Mouse (Mus musculus) thymus, postnatal 0 days (tissue): ENCODE measurements around the gene Hdac1. TPM values are rescaled to one million over a fixed set of nuclear protein-coding genes. Genes with fewer than 3 reads are reported as not detected.
A peak's percentile ranks its signal among the peaks of the same experiment; 100 is the strongest.
"Not testable (repeated sequence)": the region's sequence is repeated elsewhere in the genome, so short reads cannot be mapped to it uniquely, and the experiment has no call there.

ENCODE experiments used
- DNase-seq: peaks from one replicate; pipeline ENCODE4 v3.0.0-alpha.2; 2015; ENCODE audit warnings: low spot score
- polyA plus RNA-seq: library from polyadenylated mRNA; unstranded; fragments of >200 nt; fragmentation: Nextera tagmentation; extraction: Ambion mirVana; gene quantifications from 2 replicates; pipeline ENCODE4 v1.2.1, GENCODE M21; 2015

The Hdac1 gene
- polyA plus RNA-seq, 1 experiment from 2014 or later, result 310 TPM

DNA sequence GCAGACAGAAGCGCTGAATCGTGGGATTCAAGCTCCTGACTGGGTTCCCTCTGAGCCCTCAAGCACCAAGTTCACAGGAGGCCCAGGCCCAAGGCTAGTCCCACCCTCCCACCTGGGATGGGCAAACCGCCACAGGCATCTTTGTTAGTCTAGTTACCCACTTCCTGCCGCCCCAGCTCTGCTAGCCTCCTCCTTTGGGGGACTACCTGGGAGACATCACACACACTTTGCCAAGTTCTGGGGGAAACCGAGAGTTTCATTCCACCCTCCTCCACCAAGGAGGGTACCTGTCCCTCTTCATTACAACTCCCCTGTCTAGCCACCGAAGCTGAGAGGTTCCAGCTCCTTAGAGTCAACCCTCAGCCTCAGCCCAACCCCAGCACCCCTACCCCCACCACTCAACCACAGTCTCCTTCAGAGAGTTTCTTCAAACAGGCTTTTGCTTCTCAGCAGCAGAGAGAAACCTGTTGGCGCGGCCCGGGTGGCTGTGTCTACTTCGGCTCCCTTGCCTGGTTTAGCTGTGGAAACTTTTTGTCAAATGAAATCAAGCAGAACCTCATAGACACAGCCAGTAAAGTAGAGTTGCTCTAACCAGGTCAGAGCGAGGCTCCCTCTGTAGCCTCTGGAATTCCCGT lies 15.9 kb upstream of the Hdac1 start:
- DNase-seq, result peak; percentile 96

DNA sequence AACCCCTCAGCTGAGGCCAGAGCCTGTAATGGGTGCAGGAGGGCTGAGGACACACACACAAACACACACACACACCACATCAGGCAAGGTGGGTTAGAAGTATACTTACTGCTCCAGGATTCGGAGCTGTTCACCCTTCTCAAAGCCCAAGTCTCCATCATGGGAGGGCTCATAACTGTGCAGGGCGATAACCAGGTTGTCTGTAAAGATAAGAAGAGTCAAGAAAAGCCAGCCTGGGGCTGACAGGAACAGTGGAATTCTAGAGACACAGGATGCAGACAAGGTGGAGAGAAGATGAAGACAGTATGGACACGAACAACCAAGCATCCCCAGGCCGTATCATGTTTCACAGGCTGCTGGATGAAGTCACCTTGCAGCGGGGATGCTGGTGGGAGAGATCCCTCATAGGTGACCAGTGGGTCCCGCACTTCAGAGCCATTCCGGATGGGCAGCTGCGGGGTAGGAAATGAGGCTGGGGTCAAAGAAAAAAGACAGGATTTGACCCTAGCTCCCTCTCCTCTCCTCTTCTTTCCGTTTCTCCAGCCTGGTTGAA lies 14.8 kb upstream of the Hdac1 start:
- peak; percentile 33 for DNase-seq

DNA sequence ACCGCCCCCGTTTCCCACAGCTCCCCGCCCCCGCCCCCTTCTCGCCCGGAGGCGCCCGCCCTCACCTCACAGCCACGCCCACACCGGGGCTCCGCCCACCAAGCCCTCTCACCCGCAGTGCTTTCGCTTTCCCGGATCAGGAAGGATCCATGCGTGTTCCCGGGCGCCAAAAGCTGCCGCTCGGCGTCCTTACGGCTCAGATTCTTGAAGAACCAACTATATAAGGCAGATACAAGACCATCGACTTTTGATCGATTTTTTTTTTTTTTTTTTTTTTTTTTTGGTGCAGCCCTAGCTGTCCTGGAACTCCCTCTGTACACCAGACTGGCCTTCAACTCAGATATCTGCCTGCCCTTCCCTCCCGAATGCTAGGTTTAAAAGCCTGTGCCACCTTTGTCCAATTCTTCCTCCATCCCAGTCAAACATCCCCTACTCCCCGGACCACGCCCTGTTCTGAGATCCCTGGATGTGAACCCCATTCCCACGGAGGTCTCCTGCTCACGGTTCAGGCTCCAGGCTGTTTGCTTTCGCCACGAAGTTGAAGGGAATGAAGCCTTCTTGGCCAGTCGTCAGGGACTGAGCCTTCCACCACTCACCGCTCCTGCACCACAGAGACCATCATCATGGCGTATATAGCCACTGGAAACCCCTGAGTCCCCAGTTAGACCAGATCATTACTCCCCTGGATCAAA lies 14.2 kb upstream of the Hdac1 start:
- peak; percentile 89 for DNase-seq

DNA sequence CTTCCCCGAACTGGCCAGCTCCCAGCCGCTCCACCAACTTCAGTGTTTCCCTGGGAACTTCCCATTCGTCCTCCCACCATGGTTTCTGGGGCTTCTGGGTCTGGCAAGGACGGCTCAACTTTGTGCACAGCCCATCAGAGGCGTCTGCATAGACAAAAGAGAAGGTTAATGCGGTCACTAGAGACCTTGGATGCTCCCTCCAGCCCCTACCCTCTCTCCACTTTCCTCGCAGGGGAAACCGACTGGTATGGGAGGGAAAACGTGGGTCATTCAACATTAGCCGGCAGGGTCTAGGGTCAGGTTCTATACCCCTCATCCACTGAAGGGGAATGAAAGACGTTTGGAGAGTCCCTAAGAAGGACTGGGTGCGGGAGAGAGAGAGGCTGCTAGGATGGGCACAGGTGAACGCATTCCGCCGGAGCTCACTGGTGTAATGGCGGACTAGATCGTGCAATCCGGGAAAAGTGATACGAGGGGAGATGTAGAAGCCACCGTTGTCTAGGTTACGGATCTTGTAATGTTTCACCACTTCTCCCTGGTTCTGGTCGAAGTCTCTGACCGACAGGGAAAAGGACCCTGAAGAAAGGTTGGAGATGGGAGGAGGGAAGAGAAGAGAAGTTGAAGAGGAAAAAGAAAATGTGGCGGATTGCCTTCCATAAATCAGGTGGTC lies 13.5 kb upstream of the Hdac1 start:
- no peak for DNase-seq

DNA sequence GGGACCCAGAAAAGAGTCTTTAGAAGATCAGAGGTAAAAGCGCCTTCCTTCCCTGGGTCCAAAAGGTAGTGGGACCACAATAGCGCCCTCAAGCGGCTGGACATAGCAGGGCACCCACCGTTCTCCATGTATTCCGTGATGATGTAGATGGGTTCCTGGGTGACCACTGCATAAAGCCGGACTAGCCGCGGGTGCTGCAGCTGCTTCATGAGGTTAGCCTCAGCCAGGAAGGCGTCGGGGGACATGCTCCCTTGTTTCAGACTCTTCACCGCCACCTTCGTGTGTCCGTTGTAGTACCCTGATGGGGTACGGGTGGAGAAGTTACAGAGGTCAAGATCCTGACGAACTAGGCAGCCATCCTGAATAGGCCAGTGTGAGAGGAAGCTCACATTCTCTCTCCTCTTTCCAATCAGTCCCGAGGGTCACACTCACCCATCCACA lies 12.9 kb upstream of the Hdac1 start:
- peak; percentile 41 for DNase-seq

DNA sequence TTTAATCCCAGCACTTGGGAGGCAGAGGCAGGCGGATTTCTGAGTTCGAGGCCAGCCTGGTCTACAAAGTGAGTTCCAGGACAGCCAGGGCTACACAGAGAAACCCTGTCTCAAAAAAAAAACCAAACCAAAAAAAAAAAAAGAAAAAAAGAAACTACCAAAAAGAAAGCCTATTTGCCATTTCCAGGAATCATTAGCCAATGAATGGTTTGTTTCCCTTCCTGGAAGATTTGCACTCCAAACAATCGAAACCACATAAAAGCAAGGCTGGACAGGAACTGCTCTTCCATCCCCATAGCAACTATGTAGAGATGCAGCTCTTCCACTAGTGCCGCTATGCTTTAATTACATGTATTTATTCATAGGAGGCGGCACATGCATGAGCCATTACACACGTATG lies 12.0 kb upstream of the Hdac1 start:
- not testable (repeated sequence) for DNase-seq

DNA sequence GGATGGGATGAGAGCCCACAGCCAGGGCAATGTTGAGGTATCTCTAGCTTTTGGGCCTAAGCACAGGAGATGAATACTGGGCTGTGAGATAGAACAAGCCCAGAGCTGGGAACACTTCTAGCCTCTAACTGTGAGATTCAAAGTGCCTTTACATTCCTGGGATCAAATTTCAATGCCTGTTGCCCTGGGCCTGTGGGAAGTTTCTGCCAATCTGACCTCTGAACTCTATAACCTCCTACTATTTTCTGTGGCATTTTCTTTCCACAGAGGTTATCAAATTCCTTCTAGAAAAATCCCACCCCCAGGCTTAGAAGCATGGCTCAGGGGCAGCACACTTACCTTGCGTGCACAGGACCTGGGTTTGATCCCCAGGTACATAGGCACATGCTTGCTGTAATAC lies 7.8 kb upstream of the Hdac1 start:
- DNase-seq, result no peak

DNA sequence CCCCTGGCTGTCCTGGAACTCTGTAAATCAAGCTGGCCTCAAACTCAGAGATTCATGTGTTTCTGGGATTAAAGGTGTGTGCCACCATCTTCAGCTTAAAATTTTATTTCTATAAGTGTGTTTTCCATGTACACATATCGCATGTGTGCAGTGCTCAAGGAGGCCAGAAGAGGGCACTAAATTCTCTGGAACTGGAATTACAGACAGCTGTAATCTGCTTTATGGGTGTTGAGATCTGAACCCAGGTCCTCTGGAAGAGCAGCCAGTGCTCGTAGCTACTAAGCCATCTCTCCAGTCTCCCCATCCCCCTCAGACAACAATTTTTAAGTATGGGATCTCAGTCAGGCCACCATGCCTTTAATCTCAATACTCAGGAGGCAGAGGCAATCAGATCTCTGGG lies 6.8 kb upstream of the Hdac1 start:
- peak; percentile 68 for DNase-seq

DNA sequence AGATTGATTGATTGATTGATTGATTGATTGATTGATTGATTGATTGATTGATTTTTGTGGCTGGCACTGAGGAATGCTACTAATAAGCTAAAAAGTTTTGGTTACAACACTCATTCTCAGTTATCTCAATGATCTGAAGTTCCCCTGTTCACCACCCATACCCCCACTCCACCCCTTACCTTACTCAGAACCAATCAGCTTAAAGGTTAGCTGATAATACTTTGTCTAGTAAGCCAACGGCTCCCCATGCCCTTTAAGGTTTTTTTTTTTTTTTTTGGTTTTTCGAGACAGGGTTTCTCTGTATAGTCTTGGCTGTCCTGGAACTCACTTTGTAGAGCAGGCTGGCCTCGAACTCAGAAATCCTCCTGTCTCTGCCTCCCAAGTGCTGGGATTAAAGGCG lies 5.1 kb upstream of the Hdac1 start:
- DNase-seq, result not testable (repeated sequence)

DNA sequence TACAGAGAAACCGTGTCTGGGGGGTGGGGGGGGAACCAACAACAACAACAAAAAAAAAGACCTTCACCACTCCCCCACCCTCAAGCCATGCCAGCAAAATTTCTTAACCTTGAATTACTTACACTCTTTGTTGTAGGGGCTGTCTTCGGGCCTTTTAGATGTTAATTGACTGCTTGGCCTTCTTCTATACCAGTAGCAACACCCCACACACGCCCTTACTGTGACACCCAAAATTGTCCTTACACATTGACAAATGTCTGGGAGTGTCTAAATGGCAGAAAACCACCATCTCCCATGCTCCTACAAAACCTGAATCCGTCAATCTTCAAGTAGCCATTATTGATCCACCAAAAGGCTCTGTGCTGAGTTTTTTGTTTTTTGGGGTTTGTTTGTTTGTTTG lies 1.6 kb upstream of the Hdac1 start:
- DNase-seq, result no peak

DNA sequence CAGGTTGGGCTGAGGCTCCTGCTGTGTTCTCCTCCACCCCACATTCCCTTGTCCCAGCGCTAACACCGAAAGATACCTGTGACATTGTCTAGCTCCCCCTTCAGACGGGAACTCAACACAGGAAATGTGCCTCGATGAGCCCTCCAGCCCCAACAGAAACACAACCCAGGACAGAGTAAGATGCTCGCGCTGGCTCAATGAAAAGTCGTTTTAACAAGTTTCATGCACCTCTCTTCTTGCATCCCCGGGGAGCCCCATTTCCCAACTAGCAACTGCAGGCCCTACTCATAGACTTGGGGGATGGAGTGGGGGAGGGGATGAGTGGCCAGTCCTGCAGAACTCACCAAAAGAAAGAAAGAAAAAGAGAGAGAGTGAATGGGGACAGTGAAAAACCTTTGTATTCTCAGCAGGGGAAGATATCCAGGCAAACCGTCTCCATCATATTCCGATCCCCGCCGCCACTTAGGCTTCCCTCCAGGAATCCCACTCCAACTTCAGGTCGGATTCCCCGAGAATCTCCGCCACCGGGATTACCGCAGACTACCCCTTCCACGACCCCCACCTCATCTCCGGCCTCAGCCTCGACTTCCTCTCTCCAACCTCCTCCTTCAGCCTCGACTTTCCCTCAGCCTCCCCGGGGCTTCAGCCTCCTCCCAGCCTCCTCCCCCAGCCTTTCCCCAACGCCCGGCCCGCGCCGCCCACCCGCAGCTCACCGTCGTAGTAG lies 483 bp downstream of the Hdac1 start:
- DNase-seq, result peak; percentile 59

DNA sequence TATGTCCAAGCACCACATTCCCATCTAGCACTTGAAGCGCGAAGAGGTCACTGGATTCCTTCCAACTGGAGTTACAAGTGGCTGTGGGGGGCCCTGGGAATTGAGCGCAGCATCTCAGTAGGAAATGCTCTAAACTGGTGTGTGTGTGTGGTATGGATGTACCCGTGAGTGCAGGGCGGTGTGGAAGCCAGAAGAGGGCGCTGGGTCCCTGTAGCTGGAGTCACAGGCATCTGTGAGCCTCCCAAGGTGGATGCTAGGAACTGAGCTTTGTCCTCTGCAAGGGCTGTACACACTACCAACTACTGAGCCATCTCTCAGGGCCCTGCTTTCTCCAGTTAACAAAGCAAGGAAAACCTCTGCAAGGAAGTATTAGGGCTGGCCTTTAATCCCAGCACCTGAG lies 2.5 kb downstream of the Hdac1 start:
- peak; percentile 58 for DNase-seq

DNA sequence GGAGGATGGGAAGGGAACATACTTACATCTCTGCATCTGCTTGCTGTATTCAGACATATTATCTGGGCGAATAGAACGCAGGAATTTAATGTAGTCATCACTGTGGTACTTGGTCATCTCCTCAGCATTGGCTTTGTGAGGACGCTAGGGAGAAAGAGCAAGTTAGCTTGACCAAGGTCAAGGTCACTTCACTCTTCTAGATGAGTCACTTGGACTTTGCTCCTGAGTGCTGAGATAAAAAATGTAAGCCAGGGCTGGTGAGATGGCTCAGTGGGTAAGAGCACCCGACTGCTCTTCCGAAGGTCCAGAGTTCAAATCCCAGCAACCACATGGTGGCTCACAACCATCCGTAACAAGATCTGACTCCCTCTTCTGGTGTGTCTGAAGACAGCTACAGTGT lies 13.6 kb downstream of the Hdac1 start:
- not testable (repeated sequence) for DNase-seq

DNA sequence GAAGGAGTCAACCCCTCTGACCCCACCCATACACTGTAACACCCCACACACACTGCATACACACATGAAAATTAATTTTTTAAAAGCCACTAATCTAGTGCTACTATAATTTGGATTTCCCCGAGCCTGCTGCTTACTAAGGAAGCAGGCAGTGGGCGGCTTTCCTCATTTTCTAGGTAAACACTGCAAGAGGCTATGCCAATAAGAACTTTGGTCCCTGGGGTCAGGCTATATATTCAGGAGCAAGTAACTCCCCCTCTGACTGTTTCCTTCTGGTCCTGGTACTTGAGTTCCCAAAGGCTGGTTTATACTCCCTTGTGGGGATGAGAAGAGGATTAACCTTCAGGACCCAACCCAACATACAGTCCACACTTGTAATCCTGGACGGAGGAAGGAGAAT lies 16.6 kb downstream of the Hdac1 start:
- DNase-seq, result no peak

DNA sequence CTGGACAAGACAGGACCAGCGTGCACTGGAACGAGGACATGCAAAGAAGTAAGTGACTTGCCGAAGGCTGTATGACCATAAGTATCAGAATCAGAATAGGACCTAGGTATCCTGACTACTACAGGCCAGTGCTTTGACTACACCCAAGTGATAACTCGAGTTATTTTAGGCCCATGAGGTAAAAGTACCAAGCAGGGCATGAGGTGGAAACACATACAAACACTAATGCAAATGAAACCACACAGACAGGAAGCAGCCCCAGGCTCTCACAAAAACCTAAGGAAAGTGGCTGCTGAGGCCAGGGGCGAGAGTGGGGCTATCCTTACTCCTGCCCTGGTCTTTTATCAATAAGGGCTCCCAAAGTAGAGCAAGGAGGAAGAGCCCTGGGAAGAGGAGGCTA lies 17.2 kb downstream of the Hdac1 start:
- no peak for DNase-seq

DNA sequence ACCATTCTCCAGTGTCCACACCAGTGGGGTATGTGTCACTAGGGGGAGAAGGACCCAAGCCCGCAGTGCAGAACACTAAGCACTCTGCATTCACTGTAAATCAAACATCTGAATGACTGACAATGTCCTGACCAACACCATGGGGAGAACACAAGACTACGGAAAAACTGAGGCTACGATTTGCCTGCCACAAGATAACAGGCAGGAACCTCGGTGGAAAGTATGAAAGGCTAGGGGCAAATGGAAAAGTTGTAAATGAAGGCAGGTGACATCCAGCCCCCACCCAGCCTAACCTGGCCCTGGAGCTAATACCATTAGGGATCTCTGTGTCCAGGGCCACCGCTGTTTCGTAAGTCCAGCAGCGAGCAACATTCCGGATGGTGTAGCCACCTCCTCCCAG lies 24.0 kb downstream of the Hdac1 start:
- no peak for DNase-seq

DNA sequence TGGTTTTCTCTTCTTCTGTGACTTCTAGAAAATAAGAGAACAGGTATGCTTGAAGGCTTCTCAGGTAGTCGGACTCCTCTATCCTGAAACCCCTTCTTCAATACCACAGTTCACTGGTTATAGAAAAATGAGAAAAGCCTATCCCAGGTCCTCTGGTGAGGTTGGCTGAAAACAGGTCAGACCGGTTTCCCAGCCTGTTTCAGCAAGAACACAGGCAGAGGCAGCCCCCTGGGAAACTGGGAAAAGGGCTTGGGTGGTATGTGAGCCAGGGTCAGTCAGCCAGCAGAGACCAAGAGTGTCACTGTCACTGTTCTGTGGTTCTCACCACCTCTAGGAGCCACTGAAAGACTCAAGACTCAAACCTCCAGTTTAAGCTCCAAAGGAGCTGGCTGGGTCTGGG lies 25.6 kb downstream of the Hdac1 start:
- DNase-seq, result no peak

DNA sequence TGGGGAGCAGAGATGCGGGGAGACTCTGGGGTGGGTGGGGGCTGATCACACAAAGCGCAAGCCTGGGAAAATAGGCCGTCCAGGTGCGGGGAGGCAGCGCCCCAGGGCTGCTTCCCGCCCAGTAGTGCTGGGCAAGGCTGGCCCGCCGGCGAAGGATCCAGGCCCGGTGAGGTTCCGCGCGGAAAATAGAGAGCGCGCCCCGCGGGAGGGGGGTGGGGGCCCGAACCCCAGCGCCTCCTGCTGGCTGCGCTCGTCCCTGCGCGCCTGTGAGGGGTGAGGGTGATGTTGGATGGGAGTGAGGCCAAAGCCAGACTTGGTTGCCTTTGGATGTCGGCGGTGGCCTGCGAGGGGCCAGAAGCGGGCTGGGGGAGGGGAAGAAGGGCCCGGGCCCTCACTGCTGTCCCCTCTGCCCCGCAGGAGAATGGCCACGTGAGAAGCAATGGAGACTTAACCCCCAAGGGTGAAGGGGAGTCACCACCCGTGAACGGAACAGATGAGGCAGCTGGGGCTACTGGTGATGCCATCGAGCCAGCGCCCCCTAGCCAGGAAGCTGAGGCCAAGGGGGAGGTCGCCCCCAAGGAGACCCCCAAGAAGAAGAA lies 28.1 kb downstream of the Hdac1 start:
- DNase-seq, result peak; percentile 78

DNA sequence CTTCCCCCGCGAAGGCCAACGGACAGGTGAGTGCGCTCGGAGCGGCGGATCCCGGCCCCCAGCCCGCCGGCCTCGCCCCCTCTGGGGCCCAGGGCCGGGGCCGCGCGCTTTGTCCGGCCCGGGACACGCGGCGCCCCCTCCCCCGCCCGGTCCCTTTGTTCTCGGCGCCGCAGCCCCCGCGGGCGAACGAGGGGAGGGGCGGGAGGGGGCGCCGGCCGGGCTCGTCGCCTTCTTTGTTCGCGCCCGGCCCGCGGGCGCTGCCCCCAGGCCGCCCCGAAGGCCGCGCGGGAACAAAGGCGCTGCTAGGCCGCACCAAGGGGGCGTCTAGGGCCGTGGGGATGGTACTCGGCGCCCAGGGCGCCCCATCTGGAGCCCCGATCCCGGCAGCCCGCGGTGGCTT lies 28.6 kb downstream of the Hdac1 start:
- no peak for DNase-seq

DNA sequence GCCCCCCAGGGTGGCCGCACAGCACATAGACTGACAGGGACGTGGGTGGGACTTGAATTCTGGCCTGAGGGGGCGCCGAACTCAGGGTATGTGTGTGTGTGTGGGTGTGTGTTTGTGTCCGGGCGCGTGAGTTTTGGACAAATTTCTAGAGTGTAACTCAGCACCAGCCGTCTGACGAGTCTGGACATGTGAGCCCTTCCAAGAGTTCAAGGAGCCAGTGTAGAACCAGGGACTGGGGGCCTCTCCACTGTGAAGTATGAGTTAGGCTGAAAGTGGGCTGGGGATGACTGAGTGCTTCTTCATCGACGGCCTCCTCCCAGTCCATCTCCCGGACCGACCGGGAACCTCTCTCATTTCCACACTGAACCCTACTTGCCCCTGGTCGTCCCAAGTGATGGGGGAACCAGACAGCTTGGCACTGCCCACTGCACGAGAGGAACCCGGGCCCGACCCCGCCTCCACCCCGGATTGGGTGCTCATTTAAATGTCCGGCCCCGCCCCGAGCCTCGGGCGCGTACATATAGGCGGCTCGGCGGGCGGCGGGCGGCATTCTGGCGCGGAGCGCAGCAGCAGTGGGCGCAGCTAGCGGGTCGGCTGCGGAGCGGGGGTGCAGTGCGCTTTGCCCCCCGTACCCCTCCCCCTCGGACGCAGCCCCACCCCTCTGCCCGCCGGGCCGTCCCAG lies 29.3 kb downstream of the Hdac1 start, which contains the start of gene Marcksl1:
Gene Marcksl1, plus strand, starts transcription at position 496 of the 682 bp plus-strand sequence.
- peak; percentile 91 for DNase-seq
